Mouse (Mus musculus): ENCODE measurements around the gene Slc36a3.

DNA sequence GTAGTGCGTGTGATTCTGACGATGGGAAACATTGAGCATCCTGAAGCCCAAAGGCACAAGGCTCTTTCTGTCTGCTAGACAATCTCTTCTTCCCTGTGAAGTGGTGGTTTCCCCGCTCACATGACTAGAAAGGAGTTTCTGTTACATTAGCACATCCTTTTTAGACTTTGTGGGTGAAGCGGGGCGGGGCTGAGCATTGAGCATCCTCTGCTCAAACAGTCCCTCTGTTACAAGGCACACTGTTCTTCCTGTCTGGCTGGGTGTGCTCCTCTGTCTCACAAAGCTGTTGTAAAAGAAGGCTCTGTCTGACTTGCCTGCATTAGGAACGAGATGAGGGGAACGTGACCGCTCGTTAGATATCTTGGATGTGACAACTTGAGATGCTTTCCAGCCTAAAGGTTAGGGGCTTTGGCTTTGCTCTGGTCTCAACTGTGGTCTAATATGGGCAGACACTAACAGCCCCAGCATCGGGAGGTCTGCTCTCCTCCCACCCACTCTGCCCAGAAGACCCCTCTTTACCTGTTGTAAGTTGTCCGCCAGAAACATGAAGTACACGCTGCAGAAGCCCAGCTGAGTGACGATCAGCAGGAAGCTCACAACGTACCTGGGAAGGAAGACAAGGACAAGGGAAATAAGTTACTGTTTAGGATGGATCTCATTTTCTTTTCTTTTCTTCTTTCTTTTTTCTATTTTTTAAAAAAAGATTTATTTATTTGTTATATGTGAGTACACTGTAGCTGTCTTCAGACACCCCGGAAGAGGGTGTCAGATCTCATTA, 14.5 kb downstream of the Slc36a3 start:
- TF ChIP-seq POLR2A (IDR thresholded peaks at IDR 0.05; ENCODE audit: borderline replicate concordance, low read depth, low read length), result no peak
- TF ChIP-seq CTCF (IDR thresholded peaks at IDR 0.05; ENCODE audit: low read depth, low read length), result no peak

Measured in bone marrow macrophage, adult 2 months (primary cell).